Mouse (Mus musculus) spleen, adult 2 months (tissue): ENCODE measurements at regions not wholly inside any gene's neighbourhood (a gene's known extent, or its start where the extent isn't known, plus 50 kb on each side); places are given as distances from the start of the nearest gene placed in this dataset.

Experiments used
- DNase-seq, 2 experiments: peaks; one replicate each; pipeline versions ENCODE4 v3.0.0 to v3.0.0-alpha.2; 2012 to 2021; ENCODE audit warnings: low spot score in 2 of 2, low read depth in 1 of 2
- H3K27ac ChIP-seq: fragments of 200-500 bp; 2 replicates; pipeline ENCODE4 v1.5.1; 2012; ENCODE audit warnings: low read length, inconsistent platforms; ENCODE audit not compliant: insufficient read depth
- H3K27me3 ChIP-seq: fragments of 200-500 bp; 2 replicates; pipeline ENCODE4 v1.6.1; 2012; ENCODE audit warnings: mild to moderate bottlenecking, moderate library complexity, low read length, inconsistent platforms; ENCODE audit not compliant: control insufficient read depth, insufficient read depth
- H3K36me3 ChIP-seq: fragments of 200-500 bp; 2 replicates; pipeline ENCODE4 v1.6.1; 2012; ENCODE audit warnings: mild to moderate bottlenecking, low read length, inconsistent platforms; ENCODE audit not compliant: control insufficient read depth, insufficient read depth
- H3K4me1 ChIP-seq: fragments of 200-500 bp; 2 replicates; pipeline ENCODE4 v1.6.1; 2011; ENCODE audit warnings: inconsistent platforms; ENCODE audit not compliant: control insufficient read depth, insufficient read depth, insufficient read length
- H3K4me3 ChIP-seq: fragments of 200-500 bp; 2 replicates; pipeline ENCODE4 v1.5.1; 2011; ENCODE audit warnings: mild to moderate bottlenecking, inconsistent platforms; ENCODE audit not compliant: insufficient read depth, insufficient read length; ENCODE audit errors: extremely low read depth
- CTCF ChIP-seq: fragments of 200-500 bp; IDR thresholded peaks from 2 replicates; pipeline ENCODE4 v1.5.1; 2011; ENCODE audit warnings: mild to moderate bottlenecking, inconsistent platforms; ENCODE audit not compliant: insufficient read depth, insufficient read length, insufficient replicate concordance; ENCODE audit errors: extremely low read depth
- POLR2A ChIP-seq: fragments of 200-500 bp; IDR thresholded peaks from 2 replicates; pipeline ENCODE4 v1.6.1; 2011; ENCODE audit warnings: low read depth, low read length, inconsistent platforms
- WGBS: fragments of 180-500 bp; shearing (Covaris S2); methylation state at CpG from one replicate; pipeline ENCODE4 v1.1.7; 2018; 5-methylcytosine and 5-hydroxymethylcytosine counted together

- DNase-seq = no peak
- Histone ChIP-seq H3K36me3 (no peaks in the 10 kb centered on the region), H3K27ac (no peak overlapping the region), H3K4me1 (no peaks in the 10 kb centered on the region), H3K27me3 (no peaks in the 10 kb centered on the region), H3K4me3 (no peak overlapping the region)
- 85% methylated on average over 4 of the region's 4 CpGs for WGBS
- no peak for TF ChIP-seq POLR2A
- TF ChIP-seq CTCF = no peak
Measured at GRCm38 (mm10) chr16:93238898-93239297, 365.0 kb downstream of the Setd4 start.

GRCm38 (mm10) chr16:93238326-93238725 lies 365.5 kb downstream of the Setd4 start:
- no peak for TF ChIP-seq POLR2A
- TF ChIP-seq CTCF = no peak
- 87% methylated on average over 4 of the region's 4 CpGs for WGBS
- Histone ChIP-seq H3K27me3 (no peaks in the 10 kb centered on the region), H3K4me1 (no peaks in the 10 kb centered on the region), H3K36me3 (no peaks in the 10 kb centered on the region), H3K27ac (no peak overlapping the region), H3K4me3 (no peak overlapping the region)
- no peak for DNase-seq

GRCm38 (mm10) chr16:93225644-93226043 lies 378.2 kb downstream of the Setd4 start:
- no peak for TF ChIP-seq CTCF
- no peak for TF ChIP-seq POLR2A

GRCm38 (mm10) chr16:93225196-93225595 lies 378.7 kb downstream of the Setd4 start:
- 93% methylated on average over 2 of the region's 2 CpGs for WGBS
- Histone ChIP-seq H3K4me1 (no peaks in the 10 kb centered on the region), H3K4me3 (no peak overlapping the region), H3K27me3 (no peaks in the 10 kb centered on the region), H3K27ac (no peak overlapping the region), H3K36me3 (no peaks in the 10 kb centered on the region)
- TF ChIP-seq CTCF (no peak), POLR2A (no peak)
- no peak for DNase-seq

More at GRCm38 (mm10) chr16:93225644-93226043, 378.2 kb downstream of the Setd4 start:
- DNase-seq = no peak
- Histone ChIP-seq H3K4me1 (no peaks in the 10 kb centered on the region), H3K27ac (no peak overlapping the region), H3K4me3 (no peak overlapping the region), H3K36me3 (no peaks in the 10 kb centered on the region), H3K27me3 (no peaks in the 10 kb centered on the region)
- 85% methylated on average over 7 of the region's 7 CpGs for WGBS

GRCm38 (mm10) chr16:93219731-93220130 lies 384.1 kb downstream of the Setd4 start:
- TF ChIP-seq POLR2A (no peak), CTCF (no peak)
- no peaks in the 10 kb centered on the region for H3K4me1 ChIP-seq
- no peak for DNase-seq
- H3K27me3 ChIP-seq = no peaks in the 10 kb centered on the region
- H3K4me3 ChIP-seq = no peak overlapping the region
- WGBS = 79% methylated on average over 9 of the region's 9 CpGs
- no peak overlapping the region for H3K27ac ChIP-seq
- no peaks in the 10 kb centered on the region for H3K36me3 ChIP-seq

- Histone ChIP-seq H3K27me3 (no peaks in the 10 kb centered on the region), H3K4me3 (no peak overlapping the region), H3K27ac (no peak overlapping the region), H3K4me1 (no peaks in the 10 kb centered on the region), H3K36me3 (no peaks in the 10 kb centered on the region)
- 88% methylated on average over 10 of the region's 10 CpGs for WGBS
- TF ChIP-seq POLR2A = no peak
- TF ChIP-seq CTCF = no peak
- DNase-seq = no peak
Measured at GRCm38 (mm10) chr16:93218402-93218801, 385.5 kb downstream of the Setd4 start.

- no peak for DNase-seq
- TF ChIP-seq CTCF (no peak), POLR2A (no peak)
- Histone ChIP-seq H3K4me1 (no peaks in the 10 kb centered on the region), H3K4me3 (no peak overlapping the region), H3K27me3 (no peaks in the 10 kb centered on the region), H3K36me3 (no peaks in the 10 kb centered on the region), H3K27ac (no peak overlapping the region)
- WGBS = 67% methylated on average over 12 of the region's 12 CpGs
Measured at GRCm38 (mm10) chr16:93217600-93218226, 386.1 kb downstream of the Setd4 start.
